Mouse (Mus musculus) heart, adult 2 months (tissue): ENCODE data around the gene Prrt2. TPM values are rescaled to one million over a fixed set of nuclear protein-coding genes. Genes with fewer than 3 reads are reported as not detected.

ENCODE experiments used
- DNase-seq, 2 experiments: peaks; one replicate each; pipeline ENCODE4 v3.0.0; 2021
- H3K27ac ChIP-seq: fragments of 200-600 bp; 2 replicates; pipeline ENCODE4 v1.8.1; 2022
- H3K27me3 ChIP-seq: fragments of 200-500 bp; 2 replicates; pipeline ENCODE4 v1.6.1; 2012; ENCODE audit warnings: mild to moderate bottlenecking, low read length, inconsistent platforms, mixed read lengths; ENCODE audit not compliant: control insufficient read depth, insufficient read depth
- H3K36me3 ChIP-seq: fragments of 200-500 bp; 2 replicates; pipeline ENCODE4 v1.6.1; 2012; ENCODE audit warnings: low read length, inconsistent platforms; ENCODE audit not compliant: control insufficient read depth, insufficient read depth
- H3K4me1 ChIP-seq: fragments of 200-500 bp; 2 replicates; pipeline ENCODE4 v1.6.1; 2011; ENCODE audit warnings: low read length; ENCODE audit not compliant: control insufficient read depth, insufficient read depth
- H3K4me3 ChIP-seq: fragments of 200-600 bp; 2 replicates; pipeline ENCODE4 v1.8.1; 2022
- H3K79me2 ChIP-seq: fragments of 200-500 bp; replicated peaks from 2 replicates; pipeline ENCODE4 v1.6.1; 2012; ENCODE audit warnings: mild to moderate bottlenecking, inconsistent platforms, low read length, moderate library complexity, mixed read lengths; ENCODE audit not compliant: control insufficient read depth, insufficient read depth
- H3K9ac ChIP-seq: fragments of 200-500 bp; 2 replicates; pipeline ENCODE4 v1.6.1; 2012; ENCODE audit warnings: low read depth, mild to moderate bottlenecking, control low read depth, inconsistent platforms, low read length, mixed read lengths
- CTCF ChIP-seq: fragments of 200-600 bp; IDR thresholded peaks from 2 replicates; pipeline ENCODE4 v1.8.1; 2022; ENCODE audit warnings: antibody characterized with exemption, mild to moderate bottlenecking, moderate library complexity
- EP300 ChIP-seq: fragments of 200-500 bp; IDR thresholded peaks from 2 replicates; pipeline ENCODE4 v1.6.1; 2011; ENCODE audit warnings: low read depth, low read length, control low read depth; ENCODE audit not compliant: insufficient read depth
- POLR2A ChIP-seq: fragments of 200-500 bp; IDR thresholded peaks from 2 replicates; pipeline ENCODE4 v1.6.1; 2011; ENCODE audit warnings: mild to moderate bottlenecking, low read depth, low read length, control low read depth; ENCODE audit not compliant: insufficient read depth
- WGBS: fragments of 180-500 bp; shearing (Covaris S2); methylation state at CpG from one replicate; pipeline ENCODE4 v1.1.7; 2018; 5-methylcytosine and 5-hydroxymethylcytosine counted together
- intact Hi-C: fragments of 180-260 bp; cut with DNase I; formaldehyde crosslinking; loops from one replicate; pipeline ENCODE4 v1.15.1; 2025
- polyA plus RNA-seq: library from polyadenylated mRNA; depleted of rRNA; stranded (reverse); fragments of >200 nt; gene quantifications from 2 replicates; pipeline ENCODE4 v1.2.3, GENCODE M21; 2012
- total RNA-seq, 2 experiments: library from RNA; stranded (reverse); gene quantifications; 2 replicates each; pipeline ENCODE4 v1.2.3; 2021

Prrt2 gene
- total and polyA plus RNA-seq, 3 experiments = 0.63 to 5.7 (median 0.77) TPM

GRCm38 (mm10) chr7:127021563-127022527 lies 834 bp upstream of the Prrt2 start:
- Histone ChIP-seq H3K79me2 (no peaks in the 10 kb centered on the region), H3K9ac (no peak overlapping the region)

GRCm38 (mm10) chr7:127020491-127020890 lies 520 bp downstream of the Prrt2 start:
- TF ChIP-seq POLR2A (no peak), EP300 (no peak), CTCF (no peak)
- peak overlapping the region; percentile 79 for H3K9ac ChIP-seq
- intact Hi-C loops = no loop called here
- H3K79me2 ChIP-seq = no peaks in the 10 kb centered on the region
- peak in 1 of 2 experiments; percentile 8 for DNase-seq
- peak overlapping the region; percentile 36 for H3K27ac ChIP-seq
- H3K27me3 ChIP-seq = no peaks in the 10 kb centered on the region
- 42% methylated on average over 5 of the region's 5 CpGs for WGBS
- H3K4me3 ChIP-seq = peak overlapping the region; percentile 46
- peaks cover 6% of the 10 kb centered on the region for H3K36me3 ChIP-seq
- H3K4me1 ChIP-seq = peaks cover 12% of the 10 kb centered on the region

More at GRCm38 (mm10) chr7:127021563-127022527, 834 bp upstream of the Prrt2 start:
- 60% methylated on average over 5 of the region's 5 CpGs for WGBS
- Histone ChIP-seq H3K27ac (peak overlapping the region; percentile 17), H3K27me3 (no peaks in the 10 kb centered on the region), H3K36me3 (peaks cover 3% of the 10 kb centered on the region; the same call in 1 of the 2 replicates), H3K4me3 (no peak overlapping the region), H3K4me1 (peaks cover 6% of the 10 kb centered on the region)
- intact Hi-C loops = no loop called here
- TF ChIP-seq EP300 (no peak), CTCF (no peak), POLR2A (no peak)
- DNase-seq = no peak

- DNase-seq = no peak
- Histone ChIP-seq H3K4me3 (no peak overlapping the region), H3K9ac (no peak overlapping the region), H3K27ac (peak overlapping the region; percentile 36; the same call in 1 of the 2 replicates), H3K36me3 (peaks cover 6% of the 10 kb centered on the region), H3K79me2 (no peaks in the 10 kb centered on the region; the same call in 1 of the 2 replicates), H3K4me1 (peaks cover 13% of the 10 kb centered on the region), H3K27me3 (no peaks in the 10 kb centered on the region)
- TF ChIP-seq EP300 (no peak), CTCF (no peak), POLR2A (no peak)
- WGBS = 73% methylated on average over 3 of the region's 3 CpGs
- intact Hi-C loops = no loop called here
These were observed 980 bp downstream of the Prrt2 start for GRCm38 (mm10) chr7:127020031-127020430.

- intact Hi-C loops = loop anchor here (10.0 kb wide), 1 partner anchor 175 kb away; the partner anchor contains the start of gene Cd2bp2
- DNase-seq = no peak
- Histone ChIP-seq H3K36me3 (peaks cover 5% of the 10 kb centered on the region), H3K4me1 (peaks cover 11% of the 10 kb centered on the region), H3K27me3 (no peaks in the 10 kb centered on the region), H3K79me2 (no peaks in the 10 kb centered on the region; the same call in 1 of the 2 replicates), H3K4me3 (no peak overlapping the region), H3K9ac (no peak overlapping the region), H3K27ac (no peak overlapping the region; the same call in 1 of the 2 replicates)
- WGBS = 75% methylated on average over 14 of the region's 14 CpGs
- no peak for TF ChIP-seq CTCF
- no peak for TF ChIP-seq POLR2A
These were observed 1.6 kb downstream of the Prrt2 start for GRCm38 (mm10) chr7:127019306-127019960.

- DNase-seq = peak in 1 of 2 experiments; percentile 10
- peak overlapping the region; percentile 15 for H3K27ac ChIP-seq
- H3K36me3 ChIP-seq = peaks cover 5% of the 10 kb centered on the region
- H3K4me1 ChIP-seq = peaks cover 11% of the 10 kb centered on the region
- WGBS = 57% methylated on average over 15 of the region's 15 CpGs
- TF ChIP-seq CTCF (no peak), POLR2A (no peak), EP300 (no peak)
- intact Hi-C loops = loop anchor here (10.0 kb wide), 1 partner anchor 176 kb away; the partner anchor contains the start of gene Cd2bp2
- H3K79me2 ChIP-seq = peaks cover 2% of the 10 kb centered on the region; the same call in 1 of the 2 replicates
- H3K27me3 ChIP-seq = no peaks in the 10 kb centered on the region
- no peak overlapping the region for H3K9ac ChIP-seq
- H3K4me3 ChIP-seq = no peak overlapping the region
These were observed 2.4 kb downstream of the Prrt2 start for GRCm38 (mm10) chr7:127018416-127019305.
